Mouse (Mus musculus) embryo, embryonic 10.5 days (tissue): ENCODE measurements at regions not wholly inside any gene's neighbourhood (a gene's known extent, or its start where the extent isn't known, plus 50 kb on each side); places are given as distances from the start of the nearest gene placed in this dataset.

Source experiments
- DNase-seq: peaks from one replicate; pipeline ENCODE4 v3.0.0-alpha.2; 2015; ENCODE audit warnings: low spot score

DNA sequence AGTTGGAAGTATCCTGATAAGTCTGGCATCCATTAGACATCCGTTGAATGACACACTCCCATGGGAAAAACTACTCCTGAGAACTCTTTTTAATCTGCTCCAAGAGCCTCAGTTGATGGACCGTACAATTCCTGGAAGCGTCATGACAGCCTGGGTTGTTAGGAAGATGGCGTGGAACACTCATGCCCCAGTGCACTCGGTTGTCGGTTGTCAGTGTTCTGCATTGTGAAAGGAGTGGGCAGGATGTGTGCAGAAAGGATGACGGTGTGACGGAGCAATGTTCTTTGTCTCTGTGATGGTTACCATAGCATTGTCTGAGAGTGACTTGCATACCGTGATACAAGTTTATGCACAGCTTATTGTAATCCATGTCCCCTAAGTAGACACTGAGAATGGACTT is 164.4 kb downstream of the Slc30a10 start:
- DNase-seq: no peak

DNA sequence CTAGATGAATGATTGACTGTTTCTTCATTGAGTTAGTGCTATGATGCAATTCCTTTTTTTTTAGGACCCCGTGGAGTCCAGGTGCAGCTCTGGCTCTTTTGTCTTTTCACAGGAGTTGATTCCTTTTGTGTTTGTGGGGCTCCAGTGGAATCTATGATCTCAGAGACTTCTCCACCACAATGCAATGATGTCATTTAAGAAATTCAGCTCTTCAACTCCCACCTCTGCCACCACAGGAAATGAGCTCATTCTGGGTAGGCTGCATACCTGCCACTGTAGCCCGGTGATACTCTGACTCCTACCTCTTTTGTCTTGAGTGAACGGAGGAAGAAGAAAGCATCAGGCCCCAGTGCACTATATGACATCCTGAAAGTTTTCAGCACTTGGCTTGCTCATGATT is 173.8 kb downstream of the Slc30a10 start:
- DNase-seq: no peak

DNA sequence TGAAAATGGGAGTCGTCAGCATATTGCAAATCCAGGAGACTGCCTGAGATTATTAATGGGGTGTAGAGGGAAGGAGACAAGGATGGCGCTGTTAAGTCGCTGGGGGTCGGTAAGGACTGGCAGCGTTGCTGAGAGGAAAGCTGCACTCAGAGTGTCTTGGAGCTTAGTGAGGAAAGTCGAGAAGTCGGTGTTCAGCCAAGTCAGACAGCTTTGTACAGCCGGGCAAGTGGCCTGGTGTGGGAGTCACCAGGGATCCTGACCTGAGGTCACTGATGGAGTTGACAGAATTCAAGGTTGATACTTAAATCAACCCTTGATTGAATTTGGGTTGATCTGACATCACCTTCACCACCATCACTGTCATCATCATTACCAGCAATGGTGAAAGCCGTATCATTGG is 175.3 kb downstream of the Slc30a10 start:
- no peak for DNase-seq

DNA sequence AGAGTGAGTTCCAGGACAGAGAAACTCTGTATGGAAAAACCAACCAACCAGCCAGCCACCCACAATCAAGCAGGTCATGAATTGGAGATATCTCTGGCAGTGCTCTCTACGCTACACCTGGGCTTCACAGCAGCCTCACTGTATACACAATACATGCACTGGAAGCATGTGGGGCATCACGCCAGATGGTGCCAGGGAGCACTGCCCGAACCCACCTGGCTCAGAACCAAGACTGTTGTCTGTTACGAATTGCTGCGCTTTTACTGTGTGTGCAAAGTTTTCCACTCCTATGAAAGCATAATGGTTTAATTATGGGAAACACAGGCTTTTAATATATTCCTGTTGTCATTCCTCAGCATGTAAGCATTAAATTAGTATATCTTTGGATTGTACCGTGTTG is 184.0 kb downstream of the Slc30a10 start:
- no peak for DNase-seq

DNA sequence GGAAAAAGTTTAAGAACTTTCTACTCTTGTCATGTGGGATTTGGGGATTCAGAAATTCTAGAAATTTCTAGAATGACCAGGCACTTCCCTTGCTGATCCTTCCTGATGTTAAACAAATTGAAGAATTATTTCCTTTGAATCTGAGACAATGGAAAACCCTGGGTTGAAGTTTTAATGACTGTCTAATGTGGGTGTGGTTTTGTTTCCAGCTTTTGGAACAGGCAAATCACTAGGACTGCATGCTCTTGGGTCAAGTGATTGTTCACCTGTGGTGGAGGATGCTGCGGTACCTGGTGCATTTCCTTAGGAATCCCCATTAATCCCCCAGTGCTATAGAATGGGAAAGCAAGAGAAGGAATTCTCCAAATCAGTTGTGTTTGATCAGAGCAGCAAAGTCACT is 184.8 kb downstream of the Slc30a10 start:
- no peak for DNase-seq

DNA sequence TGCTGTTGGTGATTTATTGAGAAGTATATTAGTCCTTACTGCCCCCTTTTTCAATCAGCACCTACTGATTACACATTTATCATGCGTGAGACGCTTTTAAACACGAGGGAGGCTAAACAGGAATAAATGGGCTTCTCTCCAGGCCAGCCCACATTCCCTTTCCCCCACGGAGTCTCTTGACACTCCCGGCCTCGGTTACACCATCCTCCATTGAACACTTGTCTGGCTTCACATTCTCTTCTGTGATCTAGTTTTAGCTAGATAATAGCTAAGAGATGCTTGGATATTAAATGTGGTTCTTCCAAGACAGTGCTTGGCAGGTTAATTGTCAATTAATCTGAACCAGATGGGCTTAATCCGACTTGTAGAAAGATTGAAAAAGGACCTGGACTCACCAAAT is 189.4 kb downstream of the Slc30a10 start:
- DNase-seq: no peak

DNA sequence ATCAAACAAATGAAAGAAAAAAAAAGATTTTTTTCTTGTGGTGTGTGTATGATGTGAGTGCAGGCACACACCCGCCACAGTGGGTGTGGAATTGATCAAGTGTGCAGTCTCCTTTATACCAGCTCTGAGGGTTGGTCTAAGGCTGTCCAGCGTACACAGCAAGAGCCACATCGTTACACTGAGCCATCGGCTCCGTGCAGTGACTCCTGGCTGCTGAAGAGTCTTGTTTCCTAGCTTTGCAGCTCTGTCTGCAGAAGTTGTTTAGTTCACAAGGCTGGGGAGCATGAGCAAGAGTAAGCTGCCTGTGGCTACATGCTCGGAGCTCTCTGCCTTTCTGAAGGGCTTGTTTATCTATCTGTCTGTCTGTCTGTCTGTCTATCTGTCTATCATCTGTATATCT is 193.5 kb downstream of the Slc30a10 start:
- no peak for DNase-seq

DNA sequence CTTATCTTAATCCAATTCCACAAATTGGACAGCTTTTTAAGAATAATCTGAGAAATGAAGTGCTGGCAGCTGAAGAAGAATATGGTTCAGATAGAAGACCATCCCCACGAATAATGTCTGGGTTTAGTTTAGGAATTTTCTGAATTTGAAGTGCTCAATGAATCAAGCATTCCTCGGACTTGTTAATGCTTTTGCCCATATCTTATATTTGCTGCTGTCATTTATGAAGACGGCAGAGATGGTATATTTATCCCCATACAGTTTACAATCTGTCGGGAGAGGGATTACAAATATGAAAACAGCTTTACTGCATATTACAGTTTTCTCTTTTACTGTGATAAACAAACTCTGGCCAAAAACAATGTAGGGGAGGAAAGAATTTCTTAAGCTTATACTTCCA is 194.3 kb downstream of the Slc30a10 start:
- no peak for DNase-seq

DNA sequence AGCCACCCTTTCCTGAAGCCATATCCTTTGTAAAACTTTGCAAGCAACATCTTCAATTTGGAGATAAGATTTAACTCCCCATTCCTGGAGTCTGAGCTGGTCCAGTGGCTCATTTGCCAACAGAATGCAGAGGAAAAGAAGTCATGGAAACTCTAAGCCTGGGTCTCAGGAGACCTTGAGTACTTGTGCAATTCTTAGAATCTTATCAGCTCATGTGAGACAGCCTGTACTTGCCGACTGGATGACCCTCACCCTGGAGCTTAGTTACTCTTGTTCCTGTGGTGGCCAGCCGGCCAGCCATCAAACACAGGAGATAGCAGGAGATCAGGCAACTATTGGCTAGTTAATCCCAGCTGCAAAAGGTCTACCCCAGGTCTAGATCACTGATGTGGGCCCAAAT is 196.3 kb downstream of the Slc30a10 start:
- no peak for DNase-seq

DNA sequence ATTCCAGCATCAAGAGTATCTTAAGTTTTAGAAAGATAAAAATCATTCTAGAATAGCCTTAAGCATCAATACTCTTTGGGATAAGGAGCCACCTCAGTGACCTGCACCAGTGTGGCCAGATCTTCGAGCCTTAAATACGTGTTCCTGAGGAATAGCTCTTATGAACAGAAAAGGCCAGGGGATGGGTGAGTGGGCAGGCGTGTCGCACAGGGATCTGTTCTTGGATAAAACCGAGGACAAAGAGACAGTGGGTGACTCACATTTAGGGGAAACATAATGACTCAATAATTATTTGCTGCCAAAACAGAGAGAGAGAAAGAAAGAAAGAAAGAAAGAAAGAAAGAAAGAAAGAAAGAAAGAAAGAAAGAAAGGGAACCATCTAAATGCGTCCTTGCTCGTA is 200.4 kb downstream of the Slc30a10 start:
- no peak for DNase-seq

DNA sequence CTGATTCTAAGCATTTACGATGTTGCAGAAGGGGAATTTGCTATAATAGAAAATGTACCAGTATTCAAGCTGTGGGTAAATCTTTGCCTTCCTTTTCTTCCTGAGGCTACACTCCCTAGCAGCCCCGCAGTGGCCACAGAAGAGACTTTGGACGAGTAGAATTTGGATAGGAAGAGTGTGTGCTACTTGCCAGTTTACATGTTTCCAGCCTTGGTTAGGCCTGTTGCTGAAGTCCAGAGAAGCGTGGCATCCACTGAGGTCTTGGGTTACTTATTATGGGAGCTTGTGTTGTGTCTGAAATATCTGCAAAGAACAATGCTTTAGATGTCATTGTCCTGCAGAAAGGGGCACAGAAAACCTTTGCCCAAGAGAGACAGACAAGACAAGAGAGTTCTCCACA is 200.8 kb downstream of the Slc30a10 start:
- DNase-seq: no peak

DNA sequence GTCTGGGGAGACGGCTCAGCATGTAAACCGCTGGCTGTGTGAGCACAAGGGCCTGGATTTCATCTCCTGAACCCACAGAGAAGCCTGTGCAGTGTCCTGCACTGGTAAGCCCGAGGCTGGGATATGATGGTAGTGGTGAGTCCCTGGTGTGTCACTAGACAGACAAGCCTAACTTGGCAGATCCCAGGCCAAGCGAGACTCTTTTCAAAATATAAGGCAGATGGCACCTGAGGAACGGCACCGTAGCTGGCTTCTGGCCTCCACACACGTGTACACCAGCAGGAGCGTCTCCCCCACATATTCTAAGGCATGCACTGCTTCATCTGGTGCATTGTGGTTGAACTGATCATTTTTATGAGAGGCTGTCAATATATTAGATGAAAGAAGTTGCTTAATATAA is 202.6 kb downstream of the Slc30a10 start:
- no peak for DNase-seq

DNA sequence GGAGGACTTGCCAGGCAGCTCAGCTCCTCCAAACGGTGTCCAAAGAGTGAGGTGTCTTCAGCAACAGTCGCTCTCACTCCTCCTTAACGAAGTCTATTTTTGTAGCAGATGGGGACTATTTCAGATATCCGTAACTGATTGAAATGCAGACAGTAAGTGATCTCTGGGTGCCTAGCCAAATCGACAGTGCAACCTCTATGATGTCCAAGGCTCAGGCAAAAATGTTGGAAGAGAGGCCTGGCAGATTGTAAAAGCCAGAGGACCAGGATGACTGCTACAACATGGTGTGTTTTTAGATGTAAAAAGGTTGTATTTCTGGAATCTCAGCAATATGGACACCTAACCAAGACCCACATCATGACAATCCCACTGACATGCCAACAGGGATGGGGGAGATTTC is 204.8 kb downstream of the Slc30a10 start:
- DNase-seq: no peak

DNA sequence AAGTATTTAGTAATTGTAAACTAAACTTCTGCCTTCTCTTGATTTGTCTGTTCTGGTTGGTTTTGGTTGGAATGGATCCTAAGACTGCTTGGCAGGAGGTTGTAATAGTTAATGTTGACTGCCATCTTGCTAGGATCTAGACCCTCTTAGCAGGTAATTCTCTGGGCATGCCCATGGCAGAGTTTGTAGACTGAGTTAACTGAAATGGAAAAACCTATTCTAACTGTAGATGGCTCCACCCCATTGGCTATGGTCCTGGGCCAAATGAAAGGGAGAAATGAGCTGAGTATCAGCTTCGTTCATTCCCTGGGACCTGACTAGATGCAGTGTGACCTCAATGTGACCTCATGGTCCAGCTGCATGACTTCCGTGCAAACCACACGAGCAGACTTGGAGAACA is 207.7 kb downstream of the Slc30a10 start:
- DNase-seq: no peak

DNA sequence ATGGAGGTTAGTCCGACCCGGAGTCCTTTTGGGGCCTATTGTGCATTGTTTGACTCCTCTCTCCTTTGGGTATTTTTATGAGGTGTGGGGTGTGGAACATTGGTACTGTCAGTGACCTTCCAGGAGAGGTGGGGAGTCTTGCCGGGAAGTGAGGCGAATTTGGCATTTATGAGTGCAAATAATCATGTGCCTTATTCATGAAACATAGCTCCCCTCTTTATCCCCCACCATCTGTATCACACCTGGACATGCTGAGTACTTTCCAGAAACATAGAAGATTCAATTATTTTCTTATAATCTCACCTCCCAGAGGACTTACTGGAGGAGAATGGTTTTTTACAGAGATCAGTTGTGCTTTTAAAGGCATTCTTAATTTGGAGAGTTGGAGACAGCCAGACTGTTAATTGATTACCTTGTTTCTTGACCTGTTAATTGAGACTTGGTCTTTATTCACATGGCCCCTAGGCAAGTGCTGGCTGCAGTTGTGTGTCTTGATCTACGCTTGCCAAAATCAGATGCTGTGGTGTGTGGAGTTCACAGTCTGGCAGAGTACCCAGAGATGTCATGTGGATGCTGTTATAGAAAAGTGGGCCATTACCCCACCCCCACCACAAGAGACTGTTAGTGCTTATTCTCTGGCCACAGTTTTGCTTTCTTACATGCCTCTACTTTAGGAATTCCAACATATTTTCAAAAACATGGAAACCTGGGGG is 215.5 kb downstream of the Slc30a10 start:
- DNase-seq: no peak

DNA sequence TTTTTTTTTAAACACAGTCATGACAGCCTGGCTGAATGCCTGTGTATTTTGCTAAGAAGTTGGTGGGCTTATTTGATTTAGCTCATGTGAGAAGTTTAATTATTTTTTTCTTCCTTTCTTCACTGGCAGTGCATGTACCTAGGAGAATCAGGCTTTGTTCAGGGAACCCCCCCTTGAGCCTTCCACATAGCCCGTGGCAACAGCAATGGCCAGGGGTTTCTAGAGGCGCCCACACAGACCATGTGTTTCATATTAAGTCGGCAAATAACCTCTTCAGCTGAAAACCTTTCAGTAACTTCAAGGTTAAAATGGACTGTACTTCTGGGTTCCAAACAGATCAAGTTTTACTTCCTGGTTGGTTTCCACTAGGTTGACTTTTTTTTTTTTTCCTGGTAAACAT is 218.3 kb downstream of the Slc30a10 start:
- DNase-seq: peak; percentile 55

DNA sequence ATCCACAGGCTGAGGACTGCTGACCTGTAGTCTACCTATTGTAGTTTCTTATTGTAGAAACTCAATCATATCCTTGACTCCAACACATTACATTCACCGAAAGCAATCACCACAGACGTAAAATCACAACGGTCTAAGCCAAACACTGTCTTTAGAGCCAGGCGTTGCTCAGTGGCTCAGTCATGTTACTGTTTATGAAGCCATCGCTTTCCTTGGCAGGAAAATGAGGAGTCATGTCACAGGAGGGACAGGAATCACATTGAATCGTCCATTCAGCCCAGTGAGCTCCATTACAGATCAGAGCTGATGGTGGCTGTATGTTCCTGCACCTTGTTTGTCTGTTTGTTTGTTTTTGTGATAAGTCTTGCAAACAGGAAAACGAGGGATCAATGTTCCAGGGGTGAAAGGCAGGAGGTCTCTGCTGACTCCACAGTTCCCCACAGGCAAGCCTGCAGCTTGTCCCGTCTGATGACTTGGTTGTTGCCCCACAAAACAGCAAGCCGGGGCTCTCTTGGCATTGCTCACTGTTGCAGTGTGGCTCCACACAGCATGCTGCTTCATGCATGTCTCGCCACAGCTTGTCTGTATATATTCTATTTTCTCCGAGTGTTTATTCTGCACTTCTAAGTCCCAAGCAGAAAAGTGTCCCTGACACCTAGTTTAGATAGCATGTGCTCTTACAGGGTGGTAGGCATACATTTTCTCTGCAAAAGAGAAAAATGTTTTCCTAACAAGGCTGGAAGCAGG is 221.2 kb downstream of the Slc30a10 start:
- DNase-seq: no peak

DNA sequence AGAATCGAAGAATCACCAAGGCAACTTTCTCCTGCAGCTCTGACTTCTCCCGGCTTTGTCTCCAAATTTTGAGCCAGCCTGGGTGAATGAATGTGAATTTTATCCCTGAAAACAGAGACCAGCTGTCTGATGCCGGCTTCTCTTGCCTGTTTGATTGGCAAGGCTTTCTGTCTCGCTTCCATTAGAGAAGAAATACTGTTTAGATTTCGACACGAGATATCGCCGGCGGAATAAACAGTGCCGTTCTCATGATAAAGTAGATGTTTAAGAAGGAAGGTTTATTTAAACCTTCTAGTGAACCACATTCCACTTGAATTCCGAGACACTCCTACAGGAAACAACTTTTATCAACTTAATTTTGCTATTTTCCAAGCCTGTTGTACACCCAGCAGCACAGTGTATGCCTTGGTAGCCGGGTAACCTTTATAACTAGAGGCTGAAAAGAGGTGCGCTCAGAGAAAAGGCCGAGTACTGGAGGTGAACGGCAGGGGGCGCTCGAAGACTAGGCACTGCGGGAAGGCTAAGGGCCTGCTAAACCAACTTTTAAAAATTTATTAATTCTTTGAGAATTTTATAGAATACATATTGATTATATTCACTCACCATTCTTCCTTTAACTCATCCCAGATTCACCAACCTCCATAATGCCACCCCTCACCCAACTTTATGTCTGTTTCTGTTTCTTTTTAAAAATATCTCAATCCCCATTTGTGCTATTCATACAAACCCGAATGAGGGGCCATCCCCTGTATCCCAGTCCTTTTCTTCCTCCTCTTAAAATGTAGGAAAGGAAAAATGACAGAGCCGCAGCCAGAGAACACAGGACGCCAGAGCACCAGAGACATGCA is 227.2 kb downstream of the Slc30a10 start:
- DNase-seq: peak; percentile 85

DNA sequence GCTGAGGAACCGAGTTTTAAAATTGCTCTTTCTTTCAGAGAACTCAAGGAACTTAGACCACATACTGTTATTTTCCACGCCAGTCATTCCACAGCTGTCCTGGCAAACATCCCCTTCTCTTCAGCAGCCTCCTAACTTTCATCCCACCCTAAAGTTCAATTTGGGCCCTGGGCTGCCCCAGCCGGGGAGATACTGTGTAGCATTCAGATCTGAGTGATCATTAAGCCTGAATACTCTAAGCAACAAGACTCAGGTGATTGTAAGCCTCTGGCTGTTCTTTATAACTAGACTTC is 227.8 kb downstream of the Slc30a10 start:
- DNase-seq: no peak

DNA sequence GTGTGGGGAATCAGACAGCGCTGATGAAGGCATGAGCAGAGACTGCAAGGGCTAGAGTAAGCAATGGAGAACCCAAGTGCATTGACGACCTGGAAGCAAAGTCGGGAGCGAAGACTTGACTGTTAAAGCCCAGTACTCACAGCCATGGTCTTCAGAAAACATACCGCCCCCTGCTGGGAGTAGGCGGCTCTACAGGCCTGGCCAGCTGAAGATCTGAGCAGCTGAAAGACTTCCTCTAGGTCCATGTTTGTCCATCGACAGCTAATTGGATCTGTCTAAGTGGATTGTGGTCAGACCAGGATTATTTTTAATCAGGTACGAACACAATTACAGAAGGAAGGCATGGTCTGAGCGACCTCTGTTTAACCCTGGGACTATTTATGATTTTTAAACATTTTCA is 230.0 kb downstream of the Slc30a10 start:
- peak; percentile 39 for DNase-seq

DNA sequence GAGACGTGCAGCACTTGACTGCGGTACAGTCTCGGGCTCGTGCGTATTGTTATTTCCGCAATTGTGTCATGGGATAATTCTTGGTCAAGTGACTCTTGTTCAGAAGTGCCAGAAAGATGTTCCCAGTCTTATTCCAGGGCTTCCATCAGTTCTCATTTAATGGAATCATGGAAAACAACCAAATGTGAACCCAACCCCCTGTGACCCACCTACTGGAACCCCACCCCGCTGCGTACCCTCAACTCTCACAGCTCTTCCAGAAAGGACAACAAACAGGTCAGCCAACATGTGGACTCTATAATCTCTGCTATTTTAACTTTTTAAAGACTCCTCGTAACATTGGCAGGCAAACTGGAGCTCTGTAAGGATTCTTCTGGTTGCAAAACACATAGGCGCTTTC is 233.9 kb downstream of the Slc30a10 start:
- no peak for DNase-seq

DNA sequence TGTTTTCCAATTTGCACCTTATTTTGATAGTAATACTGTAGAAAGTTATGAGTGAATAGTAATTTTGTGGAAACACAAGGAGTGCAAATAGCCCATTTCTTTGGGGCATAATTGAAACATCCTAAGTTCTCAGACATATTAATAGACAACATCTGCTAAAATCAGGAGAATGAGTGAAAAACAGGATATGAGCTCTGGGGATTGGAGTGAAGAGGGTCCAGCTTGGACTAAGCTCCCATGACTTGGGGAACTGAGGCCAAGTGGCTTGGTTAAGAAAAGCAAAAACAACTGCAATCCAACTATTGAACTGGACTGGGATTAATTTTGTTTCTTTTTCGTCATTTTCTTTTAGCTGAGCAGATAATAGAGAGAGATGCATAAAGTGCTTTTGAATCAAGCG is 240.7 kb downstream of the Slc30a10 start:
- DNase-seq: no peak

DNA sequence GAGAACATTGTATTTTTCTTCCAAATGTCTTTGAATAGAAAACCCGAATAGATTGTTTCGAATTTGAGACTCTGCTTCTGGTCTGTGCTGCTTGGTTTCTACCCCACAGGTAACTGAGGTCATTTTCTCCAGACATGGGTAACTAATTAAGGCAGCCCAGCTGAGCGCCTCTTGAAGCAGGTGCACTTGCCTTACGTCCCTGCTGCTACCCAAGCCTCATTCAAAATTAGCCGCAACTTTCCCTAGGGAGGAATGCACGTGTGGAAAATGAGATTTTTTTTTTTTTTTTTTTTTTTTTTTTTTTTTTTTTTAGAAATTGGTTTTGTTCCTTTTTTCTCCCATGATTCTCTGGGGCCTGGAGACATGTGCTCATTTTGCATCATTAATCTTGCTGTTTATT is 245.1 kb downstream of the Slc30a10 start:
- no peak for DNase-seq
